In the genomic region with DNA sequence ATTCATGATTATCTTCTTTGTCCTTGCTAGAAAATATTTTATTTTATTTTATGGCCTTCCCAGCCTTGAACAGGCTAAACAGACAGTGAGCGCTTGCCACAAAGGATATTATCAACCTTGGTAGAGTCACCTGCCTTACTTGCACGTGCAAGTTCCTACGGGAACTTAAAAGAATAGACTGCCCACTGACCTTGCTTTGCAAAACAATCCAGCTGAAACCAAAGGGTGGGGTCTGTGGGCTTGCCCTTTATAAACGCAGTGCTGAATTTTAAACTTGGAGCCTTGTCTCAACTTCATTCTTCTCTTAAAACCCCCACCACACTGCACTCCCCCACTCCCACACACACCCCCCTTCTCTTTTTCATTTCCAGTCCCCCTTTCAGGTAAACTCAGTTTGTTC, we compare ENCODE assay signal across 18 mouse cellular contexts. TPM values are rescaled to one million over a fixed set of nuclear protein-coding genes. Genes with fewer than 3 reads are reported as not detected.
A peak's percentile ranks its signal among the peaks of the same experiment; 100 is the strongest.
DNase-seq lines count a peak whose midpoint lies in the region; ATAC-seq lines count a peak whose summit lies in the region.
"Had no signal": no experiment of that assay in that cellular context is flagged by ENCODE, and none has a peak within 500 bp of the region (broad histone marks: within the 10 kb centered on the region; RNA-seq: fewer than 3 reads in every experiment).

No protein-coding gene starts in this region.

- WGBS in heart, embryonic 10.5 days: 73% methylated on average over 4 of the region's 4 CpGs
- WGBS in heart, embryonic 16.5 days: 63% methylated on average over 4 of the region's 4 CpGs
- whole genome bisulfite sequencing in forebrain, embryonic 11.5 days: 51% methylated on average over 4 of the region's 4 CpGs

- intact Hi-C loops in heart, postnatal 36 days (cut with DNase I): no loop called here
- intact Hi-C loops in heart, postnatal 25 days (cut with DNase I): no loop called here

- peaks cover 18% of the 10 kb centered on the region for H3K4me1 ChIP-seq in heart, embryonic 10.5 days
- peaks cover 13% of the 10 kb centered on the region for H3K4me1 ChIP-seq in heart, embryonic 16.5 days (ENCODE audit: control insufficient read depth, insufficient read depth, low read length)
- H3K4me1 ChIP-seq in forebrain, embryonic 11.5 days (replicated peaks; ENCODE audit: control insufficient read depth, insufficient read depth, low read length): no peaks in the 10 kb centered on the region
- H3K4me1 ChIP-seq: forebrain, embryonic 15.5 days; hindbrain, embryonic 15.5 days had no signal

- no peak for DNase-seq in heart, embryonic 10.5 days (ENCODE audit: low spot score)
- no peak for DNase-seq in heart, postnatal 36 days
- DNase-seq in heart, postnatal 25 days (ENCODE audit: low spot score): no peak
- DNase-seq in ES-CJ7 (ENCODE audit: low read depth, low spot score): peak; percentile 92
- no peak for DNase-seq in forebrain, embryonic 11.5 days (ENCODE audit: low spot score)
- DNase-seq: cerebellum, adult 2 months; gastrocnemius, postnatal 14 days; kidney, adult 2 months had no signal

- H3K9me3 ChIP-seq in heart, embryonic 10.5 days: no peaks in the 10 kb centered on the region
- H3K9me3 ChIP-seq in heart, embryonic 16.5 days (replicated peaks; ENCODE audit: control insufficient read depth, low read length): no peaks in the 10 kb centered on the region
- no peaks in the 10 kb centered on the region for H3K9me3 ChIP-seq in forebrain, embryonic 11.5 days (ENCODE audit: control insufficient read depth, low read length)
- H3K9me3 ChIP-seq: embryonic facial prominence, embryonic 10.5 days; forebrain, embryonic 10.5 days; forebrain, embryonic 15.5 days; hindbrain, embryonic 15.5 days had no signal

- ATAC-seq in heart, embryonic 16.5 days (replicated peaks; ENCODE audit: extremely low read depth, insufficient read depth, low FRiP score): no peak
- ATAC-seq in forebrain, embryonic 11.5 days (replicated peaks; ENCODE audit: low FRiP score): no peak
- no peak for ATAC-seq in erythroblast, adult 5-6 weeks (replicated peaks; ENCODE audit: low FRiP score, poor library complexity, severe bottlenecking)
- ATAC-seq: forebrain, embryonic 15.5 days; Patski had no signal

- H3K36me3 ChIP-seq in heart, embryonic 10.5 days: no peaks in the 10 kb centered on the region
- no peaks in the 10 kb centered on the region for H3K36me3 ChIP-seq in heart, embryonic 16.5 days (ENCODE audit: control insufficient read depth, insufficient read depth)
- H3K36me3 ChIP-seq in forebrain, embryonic 11.5 days (ENCODE audit: control insufficient read depth, insufficient read depth, low read length): no peaks in the 10 kb centered on the region
- H3K36me3 ChIP-seq: embryonic facial prominence, embryonic 10.5 days; forebrain, embryonic 10.5 days; forebrain, embryonic 15.5 days; hindbrain, embryonic 15.5 days had no signal

- H3K4me3 ChIP-seq in heart, embryonic 10.5 days: no peak overlapping the region
- H3K4me3 ChIP-seq in heart, embryonic 16.5 days (ENCODE audit: low read length): no peak overlapping the region
- no peak overlapping the region for H3K4me3 ChIP-seq in forebrain, embryonic 11.5 days (ENCODE audit: low read depth, low read length)
- H3K4me3 ChIP-seq: embryonic facial prominence, embryonic 10.5 days; erythroblast, embryonic 14.5 days; forebrain, embryonic 10.5 days; forebrain, embryonic 15.5 days; hindbrain, embryonic 15.5 days had no signal

- no peaks in the 10 kb centered on the region for H3K27me3 ChIP-seq in heart, embryonic 10.5 days (ENCODE audit: insufficient read depth, poor library complexity, severe bottlenecking)
- H3K27me3 ChIP-seq in heart, embryonic 16.5 days (ENCODE audit: control insufficient read depth, insufficient read depth, low read length): no peaks in the 10 kb centered on the region
- H3K27me3 ChIP-seq in forebrain, embryonic 11.5 days (ENCODE audit: control insufficient read depth, insufficient read depth, low read length): no peaks in the 10 kb centered on the region
- H3K27me3 ChIP-seq: CH12.LX; forebrain, embryonic 15.5 days; hindbrain, embryonic 15.5 days had no signal

- H3K9ac ChIP-seq in heart, embryonic 16.5 days (ENCODE audit: low read length): no peak overlapping the region
- H3K9ac ChIP-seq in forebrain, embryonic 11.5 days (ENCODE audit: low read length): no peak overlapping the region
- H3K9ac ChIP-seq: forebrain, embryonic 15.5 days; hindbrain, embryonic 15.5 days had no signal

- peak overlapping the region; percentile 38; the same call in 1 of the 2 replicates for H3K27ac ChIP-seq in heart, embryonic 10.5 days
- H3K27ac ChIP-seq in heart, embryonic 16.5 days (ENCODE audit: low read length): peak overlapping the region; percentile 67
- H3K27ac ChIP-seq in forebrain, embryonic 11.5 days (ENCODE audit: low read depth, low read length): no peak overlapping the region
- H3K27ac ChIP-seq: embryonic facial prominence, embryonic 10.5 days; forebrain, embryonic 10.5 days; forebrain, embryonic 15.5 days; hindbrain, embryonic 15.5 days had no signal

- peak overlapping the region; percentile 34; the same call in 1 of the 2 replicates for H3K4me2 ChIP-seq in heart, embryonic 16.5 days (ENCODE audit: low read depth, low read length)
- H3K4me2 ChIP-seq in forebrain, embryonic 11.5 days (ENCODE audit: low read depth, low read length, severe bottlenecking): no peak overlapping the region
- H3K4me2 ChIP-seq: forebrain, embryonic 15.5 days; heart, embryonic 11.5 days; hindbrain, embryonic 15.5 days had no signal

RNA-seq across cellular contexts. Expression of a gene that starts 12.1 kb away (rescaled TPM):
- polyA plus RNA-seq in heart, embryonic 10.5 days (2016; fragmentation: Nextera tagmentation; extraction: Ambion mirVana): 67.7 and 70.5 TPM in 2 replicates
- total RNA-seq in heart, postnatal 36 days (2021): 100 to 1,000 TPM; 184 to 189 TPM
- 67.4 and 73.1 TPM in 2 replicates for polyA plus RNA-seq in heart, embryonic 16.5 days (2015; fragmentation: Nextera tagmentation; extraction: Ambion mirVana)
- 100 to 1,000 TPM; 164 to 192 TPM for total RNA-seq in heart, postnatal 25 days (2021)
- 69.3 and 73.5 TPM in 2 replicates for polyA plus RNA-seq in forebrain, embryonic 11.5 days (2014; fragmentation: Nextera tagmentation; extraction: Ambion mirVana)
- 41.8 and 48.0 TPM in 2 replicates for total RNA-seq in erythroblast, adult 5-6 weeks (2015; ENCODE audit: low replicate concordance)
- 83.4 and 93.7 TPM in 2 replicates for total RNA-seq in erythroblast, adult 5-6 weeks (2017; ENCODE audit: low replicate concordance)
